Mouse (Mus musculus): ENCODE measurements around the gene Nos1ap.

DNA sequence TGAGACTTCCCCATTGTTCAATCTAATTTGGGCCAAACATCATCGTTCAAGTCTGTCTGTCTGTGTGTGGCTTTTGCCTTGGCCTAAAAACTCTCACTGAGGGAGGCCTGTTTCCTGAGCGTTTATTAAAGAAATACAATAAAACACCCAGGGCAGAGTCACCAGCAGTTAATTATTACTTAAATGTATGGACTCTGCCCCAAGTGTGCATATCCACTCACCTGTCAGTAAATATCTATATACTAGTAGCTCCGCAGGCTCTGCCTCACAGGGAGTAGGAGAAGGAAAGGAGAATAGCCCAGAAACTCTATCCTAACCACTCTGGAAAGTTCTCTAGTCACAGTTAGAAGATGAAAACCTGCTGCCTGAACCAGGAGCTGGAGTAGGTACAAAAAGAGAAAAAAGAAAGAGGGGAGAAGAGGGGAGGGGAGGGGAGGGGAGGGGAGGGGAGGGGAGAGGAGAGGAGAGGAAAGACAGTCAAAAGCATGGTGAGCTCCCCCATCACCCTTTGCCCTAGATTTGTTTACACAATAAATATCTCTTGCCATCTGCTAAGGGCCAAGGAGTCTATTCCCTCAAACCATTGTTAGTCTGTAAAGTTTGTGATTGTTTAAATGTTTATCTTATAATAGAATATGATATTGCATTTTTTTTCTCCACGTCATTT, 110.7 kb downstream of the Nos1ap start:
- no peak for TF ChIP-seq GATA1 (IDR thresholded peaks at IDR 0.05; ENCODE audit: low read length)
- TF ChIP-seq TAL1 (IDR thresholded peaks at IDR 0.05; ENCODE audit: low read length) = no peak
